Mouse (Mus musculus) limb, embryonic 12.5 days (tissue): Measurements from ENCODE around the gene Acaca. TPM values are rescaled to one million over a fixed set of nuclear protein-coding genes. Genes with fewer than 3 reads are reported as not detected.

Source experiments
- ATAC-seq: fragments of 200-750 bp; cut with Nextera tagmentation; 2 replicates; pipeline ENCODE4 v1.8.0; 2017; ENCODE audit warnings: low read depth, moderate TSS enrichment; ENCODE audit not compliant: insufficient number of reproducible peaks, insufficient read depth, low FRiP score, low TSS enrichment
- H3K27ac ChIP-seq: fragments of 300-500 bp; sonication (generic); 2 replicates; pipeline ENCODE4 v1.5.1; 2016; ENCODE audit warnings: mild to moderate bottlenecking, moderate library complexity
- H3K27me3 ChIP-seq: fragments of 300-500 bp; sonication (generic); 2 replicates; pipeline ENCODE4 v1.6.1; 2016; ENCODE audit warnings: mild to moderate bottlenecking, moderate library complexity
- H3K36me3 ChIP-seq: fragments of 300-500 bp; sonication (generic); 2 replicates; pipeline ENCODE4 v1.6.1; 2016; ENCODE audit warnings: mild to moderate bottlenecking, moderate library complexity
- H3K4me1 ChIP-seq: fragments of 300-500 bp; sonication (generic); replicated peaks from 2 replicates; pipeline ENCODE4 v1.6.1; 2016
- H3K4me2 ChIP-seq: fragments of 300-500 bp; sonication (generic); 2 replicates; pipeline ENCODE4 v1.6.1; 2016; ENCODE audit warnings: mild to moderate bottlenecking, moderate library complexity
- H3K4me3 ChIP-seq: fragments of 300-500 bp; sonication (generic); replicated peaks from 2 replicates; pipeline ENCODE4 v1.5.1; 2016; ENCODE audit warnings: mild to moderate bottlenecking
- H3K9ac ChIP-seq: fragments of 300-500 bp; sonication (generic); replicated peaks from 2 replicates; pipeline ENCODE4 v1.6.1; 2016; ENCODE audit warnings: mild to moderate bottlenecking, moderate library complexity
- H3K9me3 ChIP-seq: fragments of 300-500 bp; sonication (generic); 2 replicates; pipeline ENCODE4 v1.6.1; 2016; ENCODE audit warnings: mild to moderate bottlenecking, moderate library complexity
- WGBS: fragments of 180-500 bp; shearing (Covaris S2); methylation state at CpG from one replicate; pipeline ENCODE4 v1.1.7; 2016; 5-methylcytosine and 5-hydroxymethylcytosine counted together
- polyA plus RNA-seq: library from polyadenylated mRNA; unstranded; fragments of >200 nt; fragmentation: Nextera tagmentation; extraction: Ambion mirVana; gene quantifications from 2 replicates; pipeline ENCODE4 v1.2.1, GENCODE M21; 2016

Acaca gene
- polyA plus RNA-seq, 1 experiment from 2014 or later = 26.2 TPM

GRCm38 (mm10) chr11:84434879-84435278, 305.4 kb downstream of the Acaca start:
- no peak overlapping the region for H3K27ac ChIP-seq
- H3K9me3 ChIP-seq = no peaks in the 10 kb centered on the region
- peaks cover 13% of the 10 kb centered on the region; the same call in 1 of the 2 replicates for H3K36me3 ChIP-seq
- 73% methylated on average over 6 of the region's 6 CpGs for WGBS
- H3K27me3 ChIP-seq = no peaks in the 10 kb centered on the region
- H3K4me1 ChIP-seq = no peaks in the 10 kb centered on the region
- H3K4me3 ChIP-seq = no peak overlapping the region
- no peak for ATAC-seq
- H3K4me2 ChIP-seq = no peak overlapping the region
- H3K9ac ChIP-seq = no peak overlapping the region

GRCm38 (mm10) chr11:84440402-84440801, 310.9 kb downstream of the Acaca start:
- 93% methylated on average over 3 of the region's 3 CpGs for WGBS
- H3K27ac ChIP-seq = no peak overlapping the region
- H3K27me3 ChIP-seq = no peaks in the 10 kb centered on the region
- no peak overlapping the region for H3K4me3 ChIP-seq
- H3K9ac ChIP-seq = no peak overlapping the region
- peaks cover 17% of the 10 kb centered on the region; the same call in 1 of the 2 replicates for H3K36me3 ChIP-seq
- no peaks in the 10 kb centered on the region for H3K4me1 ChIP-seq
- no peaks in the 10 kb centered on the region for H3K9me3 ChIP-seq
- ATAC-seq = no peak
- no peak overlapping the region for H3K4me2 ChIP-seq

GRCm38 (mm10) chr11:84442554-84443331, 313.3 kb downstream of the Acaca start:
- Histone ChIP-seq H3K4me1 (no peaks in the 10 kb centered on the region), H3K27me3 (no peaks in the 10 kb centered on the region), H3K36me3 (peaks cover 13% of the 10 kb centered on the region; the same call in 1 of the 2 replicates), H3K9ac (no peak overlapping the region), H3K9me3 (no peaks in the 10 kb centered on the region), H3K4me2 (no peak overlapping the region), H3K27ac (no peak overlapping the region), H3K4me3 (no peak overlapping the region)
- WGBS = 85% methylated on average over 4 of the region's 4 CpGs
- no peak for ATAC-seq

Other genes with a start within 250 kb of the Acaca start
- 39.6 and 47.8 TPM in 2 replicates for gene Ddx52, start 187.6 kb upstream of the Acaca start, polyA plus RNA-seq
- 7.7 and 8.6 TPM in 2 replicates for gene Synrg, start 165.2 kb upstream of the Acaca start, polyA plus RNA-seq
- 9.6 TPM in 2 replicates for gene Dusp14, start 60.4 kb upstream of the Acaca start, polyA plus RNA-seq
- 41.2 and 41.3 TPM in 2 replicates for gene Tada2a, start 72 bp upstream of the Acaca start, polyA plus RNA-seq
- gene Gm11437, start 37.8 kb downstream of the Acaca start, polyA plus RNA-seq = not detected in 2 replicates